Mouse (Mus musculus) E14TG2a.4 (cell line): ENCODE results near the gene Fnip2.

Source experiments
- CTCF ChIP-seq: conservative IDR thresholded peaks from 2 replicates; pipeline ENCODE4 v1.5.1; 2014; ENCODE audit warnings: low read length
- NANOG ChIP-seq: IDR thresholded peaks from 2 replicates; pipeline ENCODE4 v1.6.1; 2014; ENCODE audit warnings: borderline replicate concordance, low read length, mixed read lengths

DNA sequence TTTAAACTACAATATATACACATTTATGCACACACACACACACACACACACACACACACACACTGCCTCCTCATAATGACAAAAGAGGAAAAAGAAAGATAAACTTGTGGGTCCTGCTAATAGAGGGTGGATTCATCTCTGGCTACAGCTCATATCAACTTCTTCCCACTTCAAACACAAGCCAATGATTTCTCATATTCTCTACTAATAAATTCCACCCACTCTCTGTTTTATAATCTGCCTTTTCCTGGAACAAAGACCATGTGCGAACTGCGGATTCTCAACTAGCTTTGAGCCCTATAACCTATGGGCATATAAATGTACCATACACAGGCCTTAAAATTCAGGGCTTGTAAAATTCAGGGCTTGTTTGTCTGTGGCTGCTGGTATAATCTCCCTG is 53.3 kb downstream of the Fnip2 start:
- TF ChIP-seq CTCF (no peak), NANOG (no peak)
